8 mouse cellular contexts compared by ENCODE assay signal in genomic region chr4:138217951-138218685, GRCm38 (mm10). TPM values are rescaled to one million over a fixed set of nuclear protein-coding genes. Genes with fewer than 3 reads are reported as not detected.
DNase-seq lines count a peak whose midpoint lies in the region; ATAC-seq lines count a peak whose summit lies in the region.

No protein-coding gene starts in this region.

- ATAC-seq in kidney, embryonic 14.5 days (ENCODE audit: low FRiP score, low TSS enrichment) = no peak
- ATAC-seq in hindbrain, embryonic 13.5 days (ENCODE audit: low FRiP score) = no peak
- no peak for ATAC-seq in midbrain, embryonic 13.5 days

- no peaks in the 10 kb centered on the region for H3K9me3 ChIP-seq in kidney, embryonic 14.5 days (ENCODE audit: control insufficient read depth, low read length)
- H3K9me3 ChIP-seq in hindbrain, embryonic 13.5 days = no peaks in the 10 kb centered on the region
- H3K9me3 ChIP-seq in midbrain, embryonic 13.5 days = no peaks in the 10 kb centered on the region

- peak overlapping the region; percentile 72 for H3K4me3 ChIP-seq in kidney, embryonic 14.5 days (ENCODE audit: low read length)
- H3K4me3 ChIP-seq in hindbrain, embryonic 13.5 days = peak overlapping the region; percentile 100
- peak overlapping the region; percentile 98 for H3K4me3 ChIP-seq in midbrain, embryonic 13.5 days (replicated peaks)

- H3K27ac ChIP-seq in kidney, embryonic 14.5 days (ENCODE audit: low read depth, low read length) = no peak overlapping the region
- H3K27ac ChIP-seq in hindbrain, embryonic 13.5 days = peak overlapping the region; percentile 100; the same call in 1 of the 2 replicates
- H3K27ac ChIP-seq in midbrain, embryonic 13.5 days = no peak overlapping the region

- H3K27me3 ChIP-seq in kidney, embryonic 14.5 days (ENCODE audit: control insufficient read depth, insufficient read depth, low read length) = no peaks in the 10 kb centered on the region
- H3K27me3 ChIP-seq in hindbrain, embryonic 13.5 days = no peaks in the 10 kb centered on the region
- H3K27me3 ChIP-seq in midbrain, embryonic 13.5 days = no peaks in the 10 kb centered on the region

- no peak for DNase-seq in kidney, postnatal 25 days
- peak; percentile 5 for DNase-seq in NIH3T3 (ENCODE audit: low read depth)
- no peak for DNase-seq in urinary bladder, adult 2 months (ENCODE audit: low spot score)
- no peak for DNase-seq in cerebellum, postnatal 25 days
- no peak for DNase-seq in urinary bladder, postnatal 25 days (ENCODE audit: low spot score)

- H3K36me3 ChIP-seq in kidney, embryonic 14.5 days (ENCODE audit: control insufficient read depth, insufficient read depth, low read length) = peaks cover 20% of the 10 kb centered on the region
- H3K36me3 ChIP-seq in hindbrain, embryonic 13.5 days = peaks cover 15% of the 10 kb centered on the region
- peaks cover 13% of the 10 kb centered on the region for H3K36me3 ChIP-seq in midbrain, embryonic 13.5 days

- H3K4me2 ChIP-seq in kidney, embryonic 14.5 days (replicated peaks; ENCODE audit: low read depth, low read length) = peak overlapping the region; percentile 73
- H3K4me2 ChIP-seq in hindbrain, embryonic 13.5 days = peak overlapping the region; percentile 94
- H3K4me2 ChIP-seq in midbrain, embryonic 13.5 days (replicated peaks) = peak overlapping the region; percentile 78

- WGBS in kidney, embryonic 14.5 days = 77% methylated on average over 11 of the region's 11 CpGs
- WGBS in hindbrain, embryonic 13.5 days = 83% methylated on average over 11 of the region's 11 CpGs
- WGBS in midbrain, embryonic 13.5 days = 82% methylated on average over 11 of the region's 11 CpGs

- peak overlapping the region; percentile 98 for H3K9ac ChIP-seq in kidney, embryonic 14.5 days (ENCODE audit: low read depth, low read length)
- H3K9ac ChIP-seq in hindbrain, embryonic 13.5 days = peak overlapping the region; percentile 99
- peak overlapping the region; percentile 98 for H3K9ac ChIP-seq in midbrain, embryonic 13.5 days (replicated peaks)

- peaks cover 16% of the 10 kb centered on the region for H3K4me1 ChIP-seq in kidney, embryonic 14.5 days (ENCODE audit: control insufficient read depth, insufficient read depth, low read length)
- peaks cover 46% of the 10 kb centered on the region for H3K4me1 ChIP-seq in hindbrain, embryonic 13.5 days (replicated peaks)
- H3K4me1 ChIP-seq in midbrain, embryonic 13.5 days (replicated peaks) = peaks cover 43% of the 10 kb centered on the region

RNA-seq across cellular contexts. Expression of gene Hp1bp3, which starts 2.0 kb away (rescaled TPM):
- polyA plus RNA-seq in kidney, embryonic 14.5 days (2014; fragmentation: Nextera tagmentation; extraction: Ambion mirVana) = 124 and 176 TPM in 2 replicates
- polyA plus RNA-seq in hindbrain, embryonic 13.5 days (2015; fragmentation: Nextera tagmentation; extraction: Ambion mirVana) = 220 and 233 TPM in 2 replicates
- polyA plus RNA-seq in midbrain, embryonic 13.5 days (2015; fragmentation: Nextera tagmentation; extraction: Ambion mirVana) = 229 and 255 TPM in 2 replicates
- polyA plus RNA-seq in urinary bladder, adult 2 months (2012; rRNA removed) = 138 and 142 TPM in 2 replicates

RNA-seq across cellular contexts. Expression of gene Sh2d5, which starts 32.1 kb away (rescaled TPM):
- 0.47 and 0.60 TPM in 2 replicates for polyA plus RNA-seq in kidney, embryonic 14.5 days (2014; fragmentation: Nextera tagmentation; extraction: Ambion mirVana)
- polyA plus RNA-seq in hindbrain, embryonic 13.5 days (2015; fragmentation: Nextera tagmentation; extraction: Ambion mirVana) = 11.1 and 12.3 TPM in 2 replicates
- 7.0 and 8.5 TPM in 2 replicates for polyA plus RNA-seq in midbrain, embryonic 13.5 days (2015; fragmentation: Nextera tagmentation; extraction: Ambion mirVana)
- polyA plus RNA-seq in urinary bladder, adult 2 months (2012; rRNA removed) = 0.51 and 0.52 TPM in 2 replicates

RNA-seq across cellular contexts. Expression of gene Kif17, which starts 32.1 kb away (rescaled TPM):
- 0.81 and 0.99 TPM in 2 replicates for polyA plus RNA-seq in kidney, embryonic 14.5 days (2014; fragmentation: Nextera tagmentation; extraction: Ambion mirVana)
- polyA plus RNA-seq in hindbrain, embryonic 13.5 days (2015; fragmentation: Nextera tagmentation; extraction: Ambion mirVana) = 2.5 and 2.6 TPM in 2 replicates
- polyA plus RNA-seq in midbrain, embryonic 13.5 days (2015; fragmentation: Nextera tagmentation; extraction: Ambion mirVana) = 1.4 and 1.5 TPM in 2 replicates
- 0.52 and 0.72 TPM in 2 replicates for polyA plus RNA-seq in urinary bladder, adult 2 months (2012; rRNA removed)
